Mouse (Mus musculus): ENCODE measurements at regions not wholly inside any gene's neighbourhood (a gene's known extent, or its start where the extent isn't known, plus 50 kb on each side); places are given as distances from the start of the nearest gene placed in this dataset.
"Not testable (repeated sequence)": the region's sequence is repeated elsewhere in the genome, so short reads cannot be mapped to it uniquely, and the experiment has no call there.

DNA sequence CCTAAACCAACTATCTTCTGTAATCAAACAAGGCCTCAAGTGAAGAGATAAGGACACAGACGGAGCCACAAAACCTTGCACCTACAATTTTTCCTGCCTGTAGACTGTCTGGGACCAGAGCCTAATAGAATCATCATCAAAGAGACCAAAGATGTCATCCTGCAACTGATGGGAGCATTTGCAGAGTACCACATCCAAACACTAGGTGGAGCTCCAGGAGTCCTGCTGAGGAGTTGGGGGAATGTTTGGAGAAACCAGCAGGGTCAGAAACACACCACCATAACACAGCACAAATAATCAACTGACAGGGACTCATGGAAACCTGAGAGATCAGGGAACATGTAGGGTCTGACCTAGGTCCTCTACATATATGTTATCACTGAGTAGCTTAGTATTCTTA lies 160.9 kb downstream of the Gm6760 start:
- peak; percentile 0 for DNase-seq (ENCODE audit: extremely low spot score, low read depth, low spot score)

DNA sequence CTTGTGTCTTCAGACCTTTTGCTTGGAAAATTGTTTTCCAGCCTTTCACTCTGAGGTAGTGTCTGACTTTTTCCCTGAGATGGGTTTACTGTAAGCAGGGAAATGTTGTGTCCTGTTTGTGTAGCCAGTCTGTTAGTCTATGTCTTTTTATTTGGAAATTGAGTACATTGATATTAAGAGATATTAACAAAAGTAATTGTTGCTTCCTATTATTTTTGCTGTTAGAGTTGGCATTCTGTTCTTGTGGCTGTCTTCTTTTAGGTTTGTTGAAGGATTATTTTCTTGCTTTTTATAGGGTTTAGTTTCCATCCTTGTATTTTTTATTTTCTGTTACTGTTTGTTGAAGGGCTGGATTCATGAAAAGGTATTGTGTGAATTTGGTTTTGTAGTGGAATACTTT lies 179.6 kb downstream of the Gm6760 start:
- DNase-seq (ENCODE audit: extremely low spot score, low read depth, low spot score): not testable (repeated sequence)
